Mouse (Mus musculus): ENCODE measurements around the gene Ccl25. TPM values are rescaled to one million over a fixed set of nuclear protein-coding genes. Genes with fewer than 3 reads are reported as not detected.

Ccl25 gene
- polyA plus RNA-seq (2015; fragmentation: Nextera tagmentation; extraction: Ambion mirVana): 17.2 and 18.2 TPM in 2 replicates

DNA sequence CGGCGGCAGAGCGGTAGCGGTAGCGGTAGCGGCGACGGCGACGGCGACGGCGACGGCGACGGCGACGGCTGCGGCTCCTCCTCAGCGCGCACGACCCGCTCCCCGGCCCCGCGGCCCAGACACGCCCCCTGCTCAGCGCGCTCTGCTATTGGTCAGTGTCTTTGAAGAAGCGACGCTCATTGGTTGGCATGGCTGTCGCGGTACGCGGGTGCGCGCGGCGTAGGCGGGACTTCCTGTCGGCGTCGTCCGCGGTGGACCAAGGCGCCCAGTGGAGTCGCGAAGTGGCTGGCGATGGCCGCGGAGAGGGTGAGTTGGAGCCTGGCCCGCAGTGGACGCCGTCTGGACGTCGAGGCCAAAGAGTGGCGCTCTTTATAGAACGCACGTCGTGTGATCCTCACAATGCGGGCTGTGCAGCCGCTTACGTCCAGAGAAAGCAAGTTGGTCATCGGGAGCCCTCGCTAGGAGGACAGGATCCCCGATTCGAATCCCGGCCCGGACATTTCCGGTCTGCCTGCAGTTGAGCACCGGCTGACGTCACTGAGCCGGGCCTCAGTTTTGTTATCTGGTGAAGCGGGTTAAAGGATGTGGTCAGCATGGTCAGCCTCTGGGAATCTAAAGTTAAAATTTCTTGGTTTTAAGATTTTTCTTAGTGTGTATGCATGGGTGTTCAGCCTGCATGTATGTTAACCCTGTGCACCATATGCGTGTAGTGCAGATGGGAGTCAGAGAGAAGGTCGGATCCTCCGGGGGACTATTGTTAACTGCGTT, at the start of gene Ccl25, which contains the start of gene Elavl1:
Gene Ccl25, plus strand, starts transcription at position 228 of the 768 bp plus-strand sequence.
Gene Elavl1, minus strand, starts transcription at position 431 of the 768 bp plus-strand sequence.
- Histone ChIP-seq H3K4me2 (peak within 1 kb of the TSS; percentile 78), H3K4me1 (peaks cover 39% of the 10 kb centered on the region), H3K9me3 (replicated peaks) (no peaks in the 10 kb centered on the region), H3K27ac (peak within 1 kb of the TSS; percentile 93), H3K4me3 (replicated peaks) (peak within 1 kb of the TSS; percentile 91), H3K36me3 (peaks cover 60% of the 10 kb centered on the region), H3K27me3 (no peaks in the 10 kb centered on the region), H3K9ac (peak within 1 kb of the TSS; percentile 98)
- peak; percentile 98 for ATAC-seq (replicated peaks; ENCODE audit: low FRiP score)
- under 1% methylated on average over 78 of the region's 78 CpGs for WGBS

DNA sequence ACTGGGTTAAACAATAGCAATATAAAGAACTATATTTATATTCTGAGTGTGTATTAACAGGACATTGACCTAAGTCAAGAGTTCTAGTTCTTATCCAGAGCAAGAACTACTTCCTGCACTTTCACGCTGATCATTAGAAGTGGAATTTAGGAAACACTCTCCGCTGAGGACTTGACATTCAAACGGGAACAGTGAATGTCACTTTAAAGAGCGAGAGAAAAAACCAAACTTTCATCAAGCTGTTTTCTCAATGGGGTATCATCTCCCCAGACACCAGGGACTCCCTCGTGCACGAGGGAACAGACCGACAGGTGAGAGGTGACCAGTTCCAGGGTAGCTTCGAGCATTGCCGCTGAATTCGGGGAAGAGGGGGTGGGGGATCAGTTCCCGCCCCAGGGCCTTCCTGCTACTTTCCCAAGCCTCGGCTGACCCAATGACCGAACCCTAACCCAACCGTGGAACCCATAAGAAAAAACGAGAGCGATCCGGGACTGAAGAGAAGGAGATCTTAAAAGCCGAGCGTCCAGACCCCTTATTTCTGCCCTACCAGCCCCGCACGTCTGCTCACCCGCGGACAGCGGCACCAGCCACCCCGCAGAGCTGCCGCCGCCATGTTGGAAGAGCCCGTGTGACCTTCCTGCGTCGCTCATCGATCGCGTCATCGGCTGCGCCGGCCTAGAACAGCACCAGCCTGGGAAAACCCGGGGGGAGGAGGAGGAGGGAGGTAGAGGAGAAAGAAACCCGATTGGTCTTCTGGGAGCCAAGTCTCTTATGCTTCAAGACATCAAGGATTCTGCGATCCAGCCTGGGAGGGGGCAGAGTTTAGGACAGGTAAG, 49.5 kb upstream of the Ccl25 start, which contains the start of gene Timm44:
Gene Timm44, minus strand, starts transcription at position 639 of the 836 bp plus-strand sequence.
- H3K36me3 ChIP-seq: peaks cover 35% of the 10 kb centered on the region
- peak within 1 kb of the TSS; percentile 77 for H3K4me3 ChIP-seq (replicated peaks)
- no peaks in the 10 kb centered on the region for H3K27me3 ChIP-seq
- no peaks in the 10 kb centered on the region for H3K9me3 ChIP-seq (replicated peaks)
- peak within 1 kb of the TSS; percentile 64 for H3K4me2 ChIP-seq
- peaks cover 14% of the 10 kb centered on the region for H3K4me1 ChIP-seq
- WGBS: under 1% methylated on average over 39 of the region's 39 CpGs
- H3K27ac ChIP-seq: peak within 1 kb of the TSS; percentile 52
- H3K9ac ChIP-seq: peak within 1 kb of the TSS; percentile 79
- peak; percentile 97 for ATAC-seq (replicated peaks; ENCODE audit: low FRiP score)

DNA sequence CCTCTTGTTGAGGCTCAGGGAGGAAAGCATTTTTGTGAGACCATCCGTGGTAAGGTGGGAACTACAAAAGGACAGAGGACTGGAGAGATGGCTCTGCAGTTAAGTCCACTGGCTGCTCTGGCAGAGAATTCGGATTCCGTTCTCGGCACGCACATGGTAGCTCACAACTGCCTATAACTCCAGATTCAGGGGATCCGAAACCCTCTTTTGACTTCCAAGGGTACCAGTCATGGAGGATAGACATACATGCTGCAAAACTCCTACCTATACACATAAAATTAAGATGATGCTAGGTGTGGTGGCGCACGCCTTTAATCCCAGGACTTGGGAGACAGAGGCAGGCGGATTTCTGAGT, 48.9 kb upstream of the Ccl25 start:
- H3K9me3 ChIP-seq (replicated peaks): no peaks in the 10 kb centered on the region
- peak overlapping the region; percentile 79 for H3K9ac ChIP-seq
- H3K36me3 ChIP-seq: peaks cover 29% of the 10 kb centered on the region
- ATAC-seq (replicated peaks; ENCODE audit: low FRiP score): no peak; the same call in 1 of the 2 replicates
- H3K27me3 ChIP-seq: no peaks in the 10 kb centered on the region
- H3K27ac ChIP-seq: peak overlapping the region; percentile 52
- H3K4me3 ChIP-seq (replicated peaks): peak overlapping the region; percentile 77
- WGBS: 27% methylated on average over 9 of the region's 9 CpGs
- H3K4me1 ChIP-seq: peaks cover 18% of the 10 kb centered on the region
- peak overlapping the region; percentile 64 for H3K4me2 ChIP-seq

DNA sequence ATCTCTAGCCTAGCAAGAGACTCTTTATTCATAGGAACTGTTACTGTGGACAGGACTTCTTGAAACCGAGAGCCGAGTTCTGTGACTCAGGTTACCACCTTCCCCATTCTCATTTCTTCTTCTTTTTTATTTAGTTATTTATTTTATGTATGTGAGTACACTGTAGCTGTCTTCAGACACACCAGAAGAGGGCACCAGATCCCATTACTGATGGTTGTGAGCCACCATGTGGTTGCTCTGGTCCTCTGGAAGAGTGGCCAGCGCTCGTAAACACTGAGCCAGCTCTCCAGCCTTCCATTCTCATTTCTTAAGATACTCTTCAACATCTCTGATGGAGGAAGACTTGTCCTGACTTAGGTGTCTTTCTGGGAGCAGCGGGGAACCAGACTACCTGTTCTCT, 32.3 kb upstream of the Ccl25 start:
- ATAC-seq (replicated peaks; ENCODE audit: low FRiP score): no peak
- Histone ChIP-seq H3K9me3 (replicated peaks) (no peaks in the 10 kb centered on the region), H3K4me2 (no peak overlapping the region), H3K27ac (no peak overlapping the region), H3K9ac (no peak overlapping the region), H3K4me3 (replicated peaks) (no peak overlapping the region), H3K27me3 (no peaks in the 10 kb centered on the region), H3K36me3 (peaks cover 99% of the 10 kb centered on the region), H3K4me1 (no peaks in the 10 kb centered on the region)
- 92% methylated on average over 5 of the region's 5 CpGs for WGBS

DNA sequence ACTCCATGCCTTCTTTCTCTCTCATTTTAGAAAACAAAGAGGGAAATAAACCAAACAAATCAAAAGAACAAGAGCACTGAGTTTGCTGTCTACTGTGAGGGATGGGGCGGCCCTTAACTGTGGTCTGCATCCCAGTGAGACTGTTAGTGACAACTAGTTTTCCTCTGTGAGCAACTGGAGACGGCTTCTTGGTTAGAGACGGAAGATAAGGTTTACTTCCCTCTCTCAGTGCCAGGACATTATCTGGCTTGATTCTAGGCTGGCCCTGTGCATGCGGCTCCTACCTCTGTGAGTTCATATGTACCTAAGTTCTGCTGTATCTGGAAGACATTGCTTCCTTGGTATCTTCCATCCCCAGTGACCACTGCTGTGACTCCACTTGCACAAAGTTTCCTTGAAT, 27.2 kb upstream of the Ccl25 start:
- no peak overlapping the region for H3K9ac ChIP-seq
- no peaks in the 10 kb centered on the region for H3K9me3 ChIP-seq (replicated peaks)
- H3K4me2 ChIP-seq: no peak overlapping the region
- H3K27me3 ChIP-seq: no peaks in the 10 kb centered on the region
- no peak overlapping the region for H3K27ac ChIP-seq
- no peak for ATAC-seq (replicated peaks; ENCODE audit: low FRiP score)
- H3K36me3 ChIP-seq: peaks cover 100% of the 10 kb centered on the region
- H3K4me3 ChIP-seq (replicated peaks): no peak overlapping the region
- WGBS: 96% methylated on average over 4 of the region's 4 CpGs
- no peaks in the 10 kb centered on the region for H3K4me1 ChIP-seq

DNA sequence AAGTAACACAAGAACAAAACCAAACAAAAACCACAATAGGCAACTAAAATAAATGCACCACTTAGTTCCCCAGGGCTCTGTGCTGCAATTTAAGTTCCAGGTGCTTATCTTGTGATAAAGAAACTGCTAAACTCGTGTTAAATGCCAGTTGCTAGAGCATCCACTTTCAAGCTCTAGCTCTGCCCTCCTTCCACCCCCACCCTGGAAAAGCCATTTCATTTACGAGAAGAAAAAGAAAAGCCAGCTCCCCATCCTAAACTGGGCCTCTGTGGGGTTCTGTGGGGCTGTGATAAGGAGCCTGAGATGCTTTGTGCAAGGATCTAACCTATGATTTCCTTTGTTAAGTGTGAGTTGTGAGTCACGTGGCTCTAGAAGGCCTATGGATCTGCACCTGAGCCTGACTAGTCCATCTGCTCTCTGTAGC, 20.9 kb upstream of the Ccl25 start:
- ATAC-seq (replicated peaks; ENCODE audit: low FRiP score): no peak
- no peak overlapping the region for H3K4me3 ChIP-seq (replicated peaks)
- peaks cover 99% of the 10 kb centered on the region for H3K36me3 ChIP-seq

DNA sequence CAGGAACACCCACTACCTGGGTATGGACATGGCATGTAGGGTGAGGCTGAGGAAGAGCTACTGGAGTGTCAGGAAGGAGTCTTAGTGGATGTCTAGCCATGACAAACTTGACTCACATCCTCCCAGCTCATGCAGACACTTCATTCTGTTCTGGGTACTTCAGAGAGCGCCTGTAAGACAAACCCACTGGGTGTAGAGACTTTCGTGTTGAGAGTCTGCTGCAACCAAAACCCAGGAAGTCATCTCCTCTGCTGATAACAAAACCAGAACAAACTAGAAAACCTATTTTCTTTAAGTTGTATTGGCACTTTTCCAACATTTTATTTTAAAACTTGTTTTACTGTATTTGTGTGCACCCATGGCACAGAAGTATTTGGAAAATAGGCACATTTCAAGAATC, 19.2 kb upstream of the Ccl25 start:
- no peaks in the 10 kb centered on the region for H3K9me3 ChIP-seq (replicated peaks)
- no peak overlapping the region for H3K9ac ChIP-seq
- no peak overlapping the region for H3K4me2 ChIP-seq
- ATAC-seq (replicated peaks; ENCODE audit: low FRiP score): no peak
- no peak overlapping the region for H3K4me3 ChIP-seq (replicated peaks)
- H3K4me1 ChIP-seq: no peaks in the 10 kb centered on the region
- WGBS: 83% methylated on average over 2 of the region's 2 CpGs
- H3K27me3 ChIP-seq: no peaks in the 10 kb centered on the region
- H3K27ac ChIP-seq: no peak overlapping the region
- peaks cover 99% of the 10 kb centered on the region for H3K36me3 ChIP-seq

More for the DNA sequence above, 20.9 kb upstream of the Ccl25 start:
- H3K27me3 ChIP-seq: no peaks in the 10 kb centered on the region
- H3K4me1 ChIP-seq: no peaks in the 10 kb centered on the region
- H3K4me2 ChIP-seq: no peak overlapping the region
- no peak overlapping the region for H3K27ac ChIP-seq
- H3K9me3 ChIP-seq (replicated peaks): no peaks in the 10 kb centered on the region
- no peak overlapping the region for H3K9ac ChIP-seq
- 82% methylated on average over 3 of the region's 3 CpGs for WGBS

DNA sequence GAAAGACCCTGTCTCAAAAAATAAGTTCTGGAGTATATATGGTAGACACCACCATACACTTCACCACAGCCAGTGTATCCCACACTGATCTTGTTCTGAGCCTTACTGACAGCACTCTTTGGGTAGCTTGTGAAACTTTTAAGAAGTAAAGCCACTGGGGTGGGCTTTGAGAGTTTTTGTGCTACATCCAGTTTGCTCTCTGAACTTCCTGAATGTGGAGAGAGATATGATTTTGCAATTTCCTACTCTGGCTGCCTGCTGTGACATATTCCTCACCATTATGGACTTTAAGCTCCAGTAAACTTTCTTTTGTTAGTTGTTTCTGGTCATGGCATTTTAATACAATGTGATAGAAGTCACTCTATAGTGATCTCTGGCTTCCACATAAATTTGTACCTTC, 12.9 kb upstream of the Ccl25 start:
- H3K9me3 ChIP-seq (replicated peaks): no peaks in the 10 kb centered on the region
- H3K27ac ChIP-seq: no peak overlapping the region
- H3K9ac ChIP-seq: no peak overlapping the region
- peaks cover 50% of the 10 kb centered on the region for H3K36me3 ChIP-seq
- no peaks in the 10 kb centered on the region for H3K4me1 ChIP-seq
- no peak overlapping the region for H3K4me3 ChIP-seq (replicated peaks)
- ATAC-seq (replicated peaks; ENCODE audit: low FRiP score): no peak
- H3K27me3 ChIP-seq: no peaks in the 10 kb centered on the region
- no peak overlapping the region for H3K4me2 ChIP-seq

DNA sequence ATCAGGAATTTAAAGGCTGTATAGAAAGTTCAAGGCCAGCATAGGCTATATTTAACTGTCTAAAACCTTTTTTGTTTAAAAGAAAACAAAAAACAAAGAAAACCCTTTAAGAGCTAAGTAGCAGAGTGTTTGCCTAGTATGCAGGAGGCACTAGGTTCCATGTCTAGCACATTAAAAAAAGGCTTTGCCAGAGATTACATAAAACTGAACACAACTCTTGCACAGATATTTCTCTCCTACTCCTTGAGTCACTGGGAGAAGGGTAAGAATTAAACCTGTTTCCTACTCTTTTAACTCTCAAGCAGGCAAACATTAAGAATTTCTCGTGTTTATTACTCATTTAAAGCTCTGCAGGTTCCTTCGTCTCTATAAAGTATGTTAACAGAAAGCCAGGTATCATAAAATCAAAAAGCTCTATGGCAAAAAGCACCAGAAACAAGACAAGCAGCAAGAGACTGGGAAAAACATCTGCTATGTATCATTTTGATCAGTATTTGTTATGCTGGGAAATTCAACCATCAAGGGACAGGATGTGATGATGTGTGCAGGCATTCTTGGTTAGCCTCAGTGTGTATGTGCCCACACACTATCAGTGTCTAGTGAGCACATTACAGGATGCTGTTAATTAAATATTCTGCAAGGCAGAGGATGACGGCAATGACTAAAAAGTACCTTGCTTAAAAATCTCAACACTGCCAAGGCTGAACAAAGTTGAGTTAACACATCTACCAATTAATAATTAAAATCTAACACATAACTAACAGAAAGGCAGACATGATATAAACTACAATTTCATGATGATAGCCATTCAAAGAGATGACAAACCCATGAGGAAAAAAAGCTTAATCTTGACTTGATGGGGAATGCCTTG, 11.5 kb upstream of the Ccl25 start:
- H3K9ac ChIP-seq: no peak overlapping the region
- peaks cover 37% of the 10 kb centered on the region for H3K36me3 ChIP-seq
- H3K27ac ChIP-seq: no peak overlapping the region
- no peak overlapping the region for H3K4me3 ChIP-seq (replicated peaks)
- WGBS: 78% methylated on average over 3 of the region's 3 CpGs
- no peaks in the 10 kb centered on the region for H3K9me3 ChIP-seq (replicated peaks)
- H3K4me2 ChIP-seq: no peak overlapping the region
- H3K4me1 ChIP-seq: 0 out of 2 replicates have a peak, but pooled peaks cover 3% of the 10 kb centered on the region
- no peak for ATAC-seq (replicated peaks; ENCODE audit: low FRiP score)
- H3K27me3 ChIP-seq: no peaks in the 10 kb centered on the region

DNA sequence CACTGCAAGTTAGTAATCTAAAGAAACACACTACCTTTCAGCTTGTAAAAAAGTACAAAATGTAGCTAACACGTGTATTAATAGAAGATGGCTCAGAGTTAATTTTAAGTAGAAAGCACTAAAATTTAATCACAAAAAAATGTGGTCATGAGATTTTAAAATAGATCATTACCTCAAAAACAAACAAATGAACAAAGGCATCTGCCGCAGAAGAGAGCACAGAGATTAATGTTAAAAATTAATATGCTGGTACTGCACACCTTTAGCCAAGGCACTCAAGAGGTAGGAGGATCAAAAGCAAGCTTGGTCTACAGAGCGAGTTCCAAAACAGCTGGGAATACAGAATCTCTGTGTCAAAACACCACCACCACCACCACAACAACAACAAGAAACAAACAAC, 10.2 kb upstream of the Ccl25 start:
- 0 out of 2 replicates have a peak, but pooled peaks cover 7% of the 10 kb centered on the region for H3K4me1 ChIP-seq
- H3K4me3 ChIP-seq (replicated peaks): no peak overlapping the region
- peaks cover 28% of the 10 kb centered on the region for H3K36me3 ChIP-seq
- H3K9me3 ChIP-seq (replicated peaks): no peaks in the 10 kb centered on the region
- ATAC-seq (replicated peaks; ENCODE audit: low FRiP score): no peak
- no peak overlapping the region for H3K9ac ChIP-seq
- WGBS: 89% methylated on average over 3 of the region's 3 CpGs
- no peak overlapping the region for H3K27ac ChIP-seq
- no peaks in the 10 kb centered on the region for H3K27me3 ChIP-seq
- H3K4me2 ChIP-seq: no peak overlapping the region

DNA sequence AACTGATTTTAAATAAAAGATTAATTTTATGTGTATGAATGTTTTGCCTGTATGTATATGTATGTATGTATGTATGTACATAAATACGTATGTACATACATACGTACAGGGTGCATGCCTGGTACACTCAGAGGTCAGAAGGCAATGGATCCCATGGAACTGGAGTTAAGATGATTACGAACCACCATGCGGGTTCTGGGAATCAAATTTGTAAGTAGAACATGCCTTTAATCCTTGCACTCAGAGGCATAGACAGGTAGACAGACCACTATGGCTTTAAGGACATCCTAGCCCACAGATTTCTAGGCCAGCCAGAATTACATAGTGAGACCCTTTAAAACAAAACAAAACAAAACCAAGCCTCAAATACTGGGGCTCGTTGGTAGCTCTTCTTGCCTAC, 6.9 kb upstream of the Ccl25 start:
- no peak for ATAC-seq (replicated peaks; ENCODE audit: low FRiP score)
- no peak overlapping the region for H3K9ac ChIP-seq
- H3K27ac ChIP-seq: no peak overlapping the region
- no peak overlapping the region for H3K4me3 ChIP-seq (replicated peaks)
- peaks cover 33% of the 10 kb centered on the region for H3K36me3 ChIP-seq
- H3K4me1 ChIP-seq: peaks cover 34% of the 10 kb centered on the region
- H3K9me3 ChIP-seq (replicated peaks): no peaks in the 10 kb centered on the region
- 85% methylated on average over 5 of the region's 5 CpGs for WGBS
- no peak overlapping the region for H3K4me2 ChIP-seq
- no peaks in the 10 kb centered on the region for H3K27me3 ChIP-seq

Measured in kidney, embryonic 15.5 days (tissue).